Mouse (Mus musculus): ENCODE data around the gene Rcc2.

Rcc2 gene

GRCm38 (mm10) chr4:140709617-140710016 is 9.3 kb downstream of the Rcc2 start:
- no peak for DNase-seq (ENCODE audit: low read depth, low spot score)

DNA sequence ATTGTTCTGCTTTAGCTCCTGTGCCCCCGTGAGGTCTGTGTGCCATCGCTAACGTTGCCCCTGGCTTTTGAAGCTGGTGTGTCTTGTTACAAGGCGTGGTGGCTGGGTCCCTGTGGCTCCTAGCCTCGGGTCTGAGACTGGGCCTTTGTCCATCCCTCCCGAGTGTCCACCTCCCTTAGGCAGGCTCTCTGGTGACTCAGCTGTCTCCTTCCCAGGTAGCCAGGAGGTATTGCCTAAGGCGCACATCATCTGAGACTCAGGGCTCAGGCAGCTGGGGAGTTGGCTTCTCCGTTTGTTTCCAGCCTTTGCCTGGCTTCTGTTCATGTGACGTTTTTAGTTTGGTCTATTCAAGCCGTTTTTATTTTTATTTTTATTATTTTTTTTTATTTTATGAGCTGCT is 10.4 kb downstream of the Rcc2 start:
- no peak for DNase-seq (ENCODE audit: low read depth, low spot score)

DNA sequence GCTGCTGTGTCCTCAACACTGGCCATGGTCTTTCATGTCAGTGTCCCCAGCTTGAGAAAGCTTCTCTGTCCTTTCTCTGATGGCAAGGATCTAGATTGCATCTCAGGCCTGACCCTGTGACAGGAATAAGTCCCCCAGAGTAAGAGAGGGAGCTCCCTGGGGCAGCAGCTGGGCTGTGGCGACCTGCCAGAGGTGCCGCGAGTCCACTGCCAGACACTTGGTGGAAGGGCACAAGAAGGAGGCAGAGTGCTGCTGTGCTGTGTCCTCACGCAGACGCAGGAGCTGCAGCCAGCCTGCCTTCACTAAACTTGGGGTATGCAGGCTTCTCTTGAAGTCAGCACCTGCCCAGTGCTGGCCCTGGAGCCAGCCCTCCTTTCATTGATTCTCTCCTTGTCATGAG is 11.0 kb downstream of the Rcc2 start:
- DNase-seq (ENCODE audit: low read depth, low spot score): no peak

GRCm38 (mm10) chr4:140713480-140714365 is 13.4 kb downstream of the Rcc2 start:
- DNase-seq (ENCODE audit: low read depth, low spot score): peak; percentile 91

DNA sequence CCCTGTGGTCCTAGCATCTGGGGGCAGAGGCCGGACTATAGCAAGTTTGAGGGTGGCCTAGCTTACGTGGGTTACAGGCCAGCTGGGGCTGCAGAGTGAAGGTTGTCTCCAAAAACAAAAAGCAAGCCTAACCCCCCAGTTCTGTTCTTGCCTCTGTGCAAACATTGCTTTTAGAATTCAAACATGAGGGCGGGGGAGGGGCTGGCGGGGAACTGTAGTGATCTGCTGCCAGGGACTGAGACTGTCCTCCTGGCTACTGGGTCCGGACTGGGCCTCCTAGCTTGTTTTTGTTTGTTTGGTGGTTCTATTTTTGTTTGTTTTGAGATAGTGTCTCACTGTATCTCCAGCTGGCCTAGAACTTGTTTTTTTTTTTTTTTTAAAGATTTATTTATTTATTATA is 14.2 kb downstream of the Rcc2 start:
- no peak for DNase-seq (ENCODE audit: low read depth, low spot score)

- DNase-seq (ENCODE audit: low read depth, low spot score): no peak
Observed at GRCm38 (mm10) chr4:140716994-140717393, 16.7 kb downstream of the Rcc2 start.

GRCm38 (mm10) chr4:140718436-140718835 is 18.1 kb downstream of the Rcc2 start:
- DNase-seq (ENCODE audit: low read depth, low spot score): no peak

GRCm38 (mm10) chr4:140720091-140720490 is 19.8 kb downstream of the Rcc2 start:
- DNase-seq (ENCODE audit: low read depth, low spot score): no peak

GRCm38 (mm10) chr4:140721968-140722490 is 21.7 kb downstream of the Rcc2 start:
- no peak for DNase-seq (ENCODE audit: low read depth, low spot score)

GRCm38 (mm10) chr4:140722710-140723109 is 22.4 kb downstream of the Rcc2 start:
- DNase-seq (ENCODE audit: low read depth, low spot score): no peak

DNA sequence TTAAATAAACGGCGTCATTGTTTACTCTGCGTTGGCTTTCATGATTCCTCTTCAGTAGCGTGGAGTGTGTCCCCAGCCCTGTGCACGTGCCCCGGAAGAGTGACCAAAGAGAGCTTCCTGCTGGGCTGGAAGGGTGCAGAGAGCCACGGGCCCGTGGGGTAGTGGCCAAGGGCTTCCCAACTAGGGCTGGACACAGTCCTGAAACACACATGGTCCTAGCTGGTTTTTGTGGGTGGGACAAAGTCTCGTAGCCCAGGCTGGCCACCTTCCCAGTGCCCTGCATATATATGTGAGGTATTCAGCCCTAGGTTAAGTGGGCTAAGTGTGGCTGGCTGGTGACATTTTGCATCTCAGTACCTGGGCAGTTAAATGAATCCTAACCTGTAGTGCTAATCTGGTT is 22.9 kb downstream of the Rcc2 start:
- DNase-seq (ENCODE audit: low read depth, low spot score): no peak

- peak; percentile 78 for DNase-seq (ENCODE audit: low read depth, low spot score)
Observed at GRCm38 (mm10) chr4:140723801-140724200, 23.5 kb downstream of the Rcc2 start.

GRCm38 (mm10) chr4:140724739-140725138 is 24.4 kb downstream of the Rcc2 start:
- DNase-seq (ENCODE audit: low read depth, low spot score): no peak

- DNase-seq (ENCODE audit: low read depth, low spot score): no peak
Observed at GRCm38 (mm10) chr4:140726907-140727306, 26.6 kb downstream of the Rcc2 start.

- peak; percentile 70 for DNase-seq (ENCODE audit: low read depth, low spot score)
Observed at GRCm38 (mm10) chr4:140731654-140732053, 31.3 kb downstream of the Rcc2 start.

GRCm38 (mm10) chr4:140732871-140733270 is 32.5 kb downstream of the Rcc2 start:
- DNase-seq (ENCODE audit: low read depth, low spot score): peak; percentile 45

DNA sequence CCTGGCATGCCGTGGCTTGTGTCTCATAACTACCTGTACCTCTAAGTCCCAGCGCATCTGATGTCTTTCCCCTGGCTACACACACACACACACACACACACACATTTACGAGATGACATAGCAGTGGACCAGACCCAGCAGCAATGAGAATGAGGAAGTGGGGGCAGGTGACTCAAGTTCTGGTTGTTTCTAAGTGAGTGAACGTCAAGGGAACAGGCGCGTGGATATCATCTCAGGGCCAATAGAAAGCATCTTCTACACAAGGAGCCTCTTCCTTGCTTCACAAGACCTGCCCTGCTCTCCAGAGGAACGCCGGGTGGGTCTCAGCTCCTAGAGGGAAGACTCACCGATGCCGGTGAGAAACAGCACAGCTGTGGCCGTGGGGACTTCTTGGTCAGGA is 40.3 kb downstream of the Rcc2 start:
- no peak for DNase-seq (ENCODE audit: low read depth, low spot score)

DNA sequence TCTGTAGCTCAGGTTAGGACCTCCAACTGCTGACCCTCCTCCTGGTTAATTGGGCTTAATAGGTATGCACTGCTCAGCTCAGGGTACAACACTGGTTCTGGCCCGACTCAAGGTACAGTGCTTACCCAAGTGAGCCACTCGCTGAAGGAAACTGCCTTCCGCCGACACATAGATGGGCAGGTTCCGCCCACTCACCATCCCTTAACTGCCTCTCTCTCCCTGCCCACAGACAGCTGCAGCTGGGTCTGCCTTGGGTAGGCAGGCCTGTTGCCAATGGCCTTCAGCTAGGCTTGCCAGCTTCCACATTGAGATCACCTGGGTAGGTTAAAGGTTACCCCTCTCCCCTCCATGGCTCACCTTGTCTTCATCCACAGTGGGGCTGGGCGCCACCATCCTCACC is 41.1 kb downstream of the Rcc2 start:
- DNase-seq (ENCODE audit: low read depth, low spot score): no peak

DNA sequence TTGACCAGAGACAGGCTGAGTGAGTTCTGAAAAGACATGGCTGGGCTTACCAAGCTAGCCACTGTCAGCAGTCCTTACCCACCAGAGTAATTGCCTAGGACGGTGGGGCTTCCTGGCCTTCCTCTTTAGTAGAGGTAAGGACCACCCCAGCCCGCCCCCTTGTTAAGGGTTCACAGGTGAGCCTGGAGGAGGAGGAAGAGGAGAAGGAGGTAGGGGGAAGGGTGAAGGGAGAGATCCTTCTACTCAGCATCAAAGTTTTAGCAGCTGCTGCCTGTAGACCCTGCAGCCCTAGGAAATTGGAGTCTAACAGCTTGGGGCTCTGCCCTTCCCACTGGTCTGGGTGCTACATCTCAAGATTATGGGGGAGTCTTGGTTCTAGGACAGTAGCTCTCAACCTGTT is 42.2 kb downstream of the Rcc2 start, which contains the start of gene Padi6:
Gene Padi6, minus strand, starts transcription at position 101 of the 400 bp plus-strand sequence.
- DNase-seq (ENCODE audit: low read depth, low spot score): no peak

DNA sequence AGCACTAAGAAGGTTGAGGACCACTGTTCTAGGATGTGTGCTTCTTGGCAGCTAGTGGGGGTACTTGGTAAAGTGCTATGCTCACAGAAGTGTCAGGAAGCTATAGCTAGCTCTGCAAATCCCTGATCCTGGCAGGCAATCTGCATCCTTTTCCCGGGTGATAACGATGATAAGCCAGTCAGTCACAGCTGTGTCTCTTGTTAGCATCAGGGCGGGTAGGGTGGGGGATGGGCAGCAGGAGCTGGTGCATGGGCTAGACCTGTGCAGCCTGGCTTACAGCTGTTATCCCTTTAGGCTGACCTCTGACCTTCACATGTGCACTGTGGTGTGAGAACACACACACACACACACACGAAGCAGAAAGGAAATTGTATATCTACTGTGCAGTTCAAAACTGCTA is 42.7 kb downstream of the Rcc2 start:
- no peak for DNase-seq (ENCODE audit: low read depth, low spot score)

DNA sequence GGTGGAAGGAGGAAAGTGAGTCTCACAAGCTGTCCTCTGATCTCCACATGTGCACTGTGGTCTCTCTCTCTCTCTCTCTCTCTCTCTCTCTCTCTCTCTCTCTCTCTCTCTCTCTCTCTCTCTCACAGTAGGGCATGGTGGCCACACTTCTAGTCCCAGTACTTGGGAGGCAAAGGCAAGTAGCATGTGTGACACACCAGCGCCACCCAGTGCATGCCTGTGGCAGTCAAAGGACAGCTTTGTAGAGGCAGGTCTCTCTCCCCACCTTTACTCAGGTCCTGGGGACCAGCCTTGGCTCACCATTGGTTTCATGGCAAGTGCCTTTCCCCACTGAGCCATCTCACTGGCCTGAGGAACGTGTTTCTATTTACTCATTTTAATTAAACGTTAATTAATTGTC is 44.3 kb downstream of the Rcc2 start:
- peak; percentile 77 for DNase-seq (ENCODE audit: low read depth, low spot score)

GRCm38 (mm10) chr4:140747978-140748377 is 47.6 kb downstream of the Rcc2 start:
- DNase-seq (ENCODE audit: low read depth, low spot score): no peak

- DNase-seq (ENCODE audit: low read depth, low spot score): peak; percentile 85
Observed at GRCm38 (mm10) chr4:140750328-140750727, 50.0 kb downstream of the Rcc2 start.

All from R1 (cell line).